ENCODE assay signal across 9 mouse cellular contexts in the genomic region with DNA sequence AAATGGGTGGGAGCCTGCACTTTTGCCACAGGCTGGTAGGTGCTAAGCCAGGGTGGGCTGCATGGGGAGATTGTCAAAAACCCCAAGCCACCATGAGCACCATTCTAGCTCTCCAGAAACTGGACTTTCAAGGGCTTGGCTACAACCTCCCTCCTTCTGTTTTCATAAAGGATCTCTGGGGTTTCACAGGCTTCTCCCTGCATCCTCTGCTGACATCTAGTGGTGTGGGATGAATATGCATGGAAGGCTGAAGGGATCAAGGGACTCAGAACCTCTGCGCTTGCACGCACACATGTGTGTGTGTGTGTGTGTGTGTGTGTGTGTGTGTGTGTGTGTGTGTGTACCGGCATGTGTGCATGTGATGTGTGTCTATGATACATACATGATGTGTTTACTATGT. TPM values are rescaled to one million over a fixed set of nuclear protein-coding genes. Genes with fewer than 3 reads are reported as not detected.
DNase-seq lines count a peak whose midpoint lies in the region; ATAC-seq lines count a peak whose summit lies in the region.
"Not testable (repeated sequence)": the region's sequence is repeated elsewhere in the genome, so short reads cannot be mapped to it uniquely, and the experiment has no call there.
"Had no signal": no experiment of that assay in that cellular context is flagged by ENCODE, and none has a peak within 500 bp of the region (broad histone marks: within the 10 kb centered on the region; RNA-seq: fewer than 3 reads in every experiment).

No protein-coding gene starts in this region.

- not testable (repeated sequence) for H3K27ac ChIP-seq in embryonic facial prominence, embryonic 10.5 days (replicated peaks); intestine, embryonic 15.5 days; limb, embryonic 10.5 days; midbrain, embryonic 10.5 days (replicated peaks)

- not testable (repeated sequence) for H3K27me3 ChIP-seq in embryonic facial prominence, embryonic 10.5 days (replicated peaks; ENCODE audit: low read depth, poor library complexity, severe bottlenecking); intestine, embryonic 15.5 days (replicated peaks); limb, embryonic 10.5 days (ENCODE audit: low read depth, poor library complexity, severe bottlenecking); midbrain, embryonic 10.5 days (ENCODE audit: low read depth, poor library complexity, severe bottlenecking)

- not testable (repeated sequence) for H3K36me3 ChIP-seq in embryonic facial prominence, embryonic 10.5 days (replicated peaks); intestine, embryonic 15.5 days; limb, embryonic 10.5 days; midbrain, embryonic 10.5 days

- 47% methylated on average over 3 of the region's 3 CpGs for WGBS in embryonic facial prominence, embryonic 10.5 days
- WGBS in intestine, embryonic 15.5 days = 26% methylated on average over 3 of the region's 3 CpGs
- WGBS in limb, embryonic 10.5 days = 60% methylated on average over 3 of the region's 3 CpGs
- 50% methylated on average over 3 of the region's 3 CpGs for WGBS in midbrain, embryonic 10.5 days

- not testable (repeated sequence) for H3K9me3 ChIP-seq in embryonic facial prominence, embryonic 10.5 days; intestine, embryonic 15.5 days; limb, embryonic 10.5 days (replicated peaks); midbrain, embryonic 10.5 days (replicated peaks)

- peak; percentile 56 for ATAC-seq in intestine, embryonic 15.5 days

- not testable (repeated sequence) for H3K4me2 ChIP-seq in intestine, embryonic 15.5 days (replicated peaks)

- H3K4me3 ChIP-seq in embryonic facial prominence, embryonic 10.5 days; intestine, embryonic 15.5 days (replicated peaks); limb, embryonic 10.5 days; midbrain, embryonic 10.5 days: not testable (repeated sequence)

- H3K9ac ChIP-seq in intestine, embryonic 15.5 days = not testable (repeated sequence)

- peak; percentile 4 for DNase-seq in 416B (ENCODE audit: low read depth)
- DNase-seq in adrenal gland, postnatal 25 days = peak; percentile 33
- peak; percentile 43 for DNase-seq in embryonic facial prominence, embryonic 10.5 days (ENCODE audit: low spot score)
- DNase-seq in heart, adult 18-20 months = peak; percentile 25 to 55
- DNase-seq in limb, embryonic 10.5 days (ENCODE audit: low spot score) = peak; percentile 44
- peak; percentile 34 for DNase-seq in midbrain, embryonic 10.5 days (ENCODE audit: low spot score)
- DNase-seq in skeletal muscle tissue, adult 2 months (ENCODE audit: low read depth, low spot score) = peak; percentile 27

- H3K4me1 ChIP-seq in embryonic facial prominence, embryonic 10.5 days; intestine, embryonic 15.5 days (replicated peaks); limb, embryonic 10.5 days; midbrain, embryonic 10.5 days: not testable (repeated sequence)

RNA-seq across cellular contexts. Expression of a gene that starts 49.1 kb away (rescaled TPM):
- not detected in 2 replicates for total RNA-seq in adrenal gland, postnatal 25 days (2021)
- polyA plus RNA-seq in embryonic facial prominence, embryonic 10.5 days (2016; fragmentation: Nextera tagmentation; extraction: Ambion mirVana) = not detected in 2 replicates
- not detected for total RNA-seq in heart, adult 18-20 months (2021)
- not detected in 2 replicates for polyA plus RNA-seq in intestine, embryonic 15.5 days (2015; fragmentation: Nextera tagmentation; extraction: Ambion mirVana)
- not detected in 2 replicates for polyA plus RNA-seq in limb, embryonic 10.5 days (2016; fragmentation: Nextera tagmentation; extraction: Ambion mirVana)
- not detected in 2 replicates for polyA plus RNA-seq in midbrain, embryonic 10.5 days (2016; fragmentation: Nextera tagmentation; extraction: Ambion mirVana)
- polyA plus RNA-seq: gonadal fat pad, adult 2 months had no signal
